Mouse (Mus musculus): Measurements from ENCODE around the gene Zbtb4. TPM values are rescaled to one million over a fixed set of nuclear protein-coding genes. Genes with fewer than 3 reads are reported as not detected.

The Zbtb4 gene
- total RNA-seq, 2 experiments from 2014 or later, result 146 to 156 TPM

Other genes with a start within 250 kb of the Zbtb4 start
- 1 to 10 TPM; 2.2 to 3.7 TPM for gene Dnah2, start 216.8 kb upstream of the Zbtb4 start, total RNA-seq (2021)
- 10 to 100 TPM; 51.9 to 65.6 TPM for gene Efnb3, start 205.7 kb upstream of the Zbtb4 start, total RNA-seq (2021)
- gene Wrap53, start 185.7 kb upstream of the Zbtb4 start, total RNA-seq (2021), result 10 to 100 TPM in 1 of 2 experiments, 1 to 10 TPM in 1; 9.2 to 10.7 TPM
- gene Trp53, start 185.6 kb upstream of the Zbtb4 start, total RNA-seq (2021), result 10 to 100 TPM; 22.9 to 25.9 TPM
- gene Atp1b2, start 160.0 kb upstream of the Zbtb4 start, total RNA-seq (2021), result 100 to 1,000 TPM; 392 to 424 TPM
- not detected for gene Shbg, start 148.0 kb upstream of the Zbtb4 start, total RNA-seq (2021)
- 1 to 10 TPM; 8.5 to 9.5 TPM for gene Sat2, start 143.9 kb upstream of the Zbtb4 start, total RNA-seq (2021)
- 100 to 1,000 TPM; 148 TPM for gene Fxr2, start 132.9 kb upstream of the Zbtb4 start, total RNA-seq (2021)
- gene Sox15, start 110.6 kb upstream of the Zbtb4 start, total RNA-seq (2021), result not detected
- gene Mpdu1, start 103.3 kb upstream of the Zbtb4 start, total RNA-seq (2021), result 10 to 100 TPM; 47.5 to 58.2 TPM
- 10 to 100 TPM; 15.1 to 15.5 TPM for gene Cd68, start 99.8 kb upstream of the Zbtb4 start, total RNA-seq (2021)
- gene Eif4a1, start 93.5 kb upstream of the Zbtb4 start, total RNA-seq (2021), result 100 to 1,000 TPM; 289 to 295 TPM
- 10 to 100 TPM; 91.4 to 98.7 TPM for gene Senp3, start 83.8 kb upstream of the Zbtb4 start, total RNA-seq (2021)
- gene Tnfsf13, start 80.1 kb upstream of the Zbtb4 start, total RNA-seq (2021), result 1 to 10 TPM; 1.6 to 2.9 TPM
- 10 to 100 TPM; 11.5 to 12.1 TPM for gene Tnfsf12, start 70.1 kb upstream of the Zbtb4 start, total RNA-seq (2021)
- 1 to 10 TPM; 1.7 to 4.1 TPM for gene Tnfsfm13, start 69.8 kb upstream of the Zbtb4 start, total RNA-seq (2021)
- gene Polr2a, start 7.3 kb upstream of the Zbtb4 start, total RNA-seq (2021), result 10 to 100 TPM; 44.2 to 46.2 TPM
- not detected for gene Slc35g3, start 3.9 kb upstream of the Zbtb4 start, total RNA-seq (2021)
- gene Chrnb1, start 30.0 kb downstream of the Zbtb4 start, total RNA-seq (2021), result 1 to 10 TPM; 1.2 TPM
- gene Fgf11, start 35.9 kb downstream of the Zbtb4 start, total RNA-seq (2021), result 10 to 100 TPM; 17.1 to 18.5 TPM
- gene Tmem102, start 39.7 kb downstream of the Zbtb4 start, total RNA-seq (2021), result under 1 TPM in 1 of 2 experiments, not detected in 1; 0.26 TPM
- not detected for gene Gm39566, start 49.4 kb downstream of the Zbtb4 start, total RNA-seq (2021)
- not detected for gene Spem2, start 52.6 kb downstream of the Zbtb4 start, total RNA-seq (2021)
- gene Spem1, start 56.3 kb downstream of the Zbtb4 start, total RNA-seq (2021), result not detected
- gene Nlgn2, start 71.9 kb downstream of the Zbtb4 start, total RNA-seq (2021), result 100 to 1,000 TPM; 215 to 224 TPM
- 100 to 1,000 TPM; 120 to 143 TPM for gene Tmem256, start 72.6 kb downstream of the Zbtb4 start, total RNA-seq (2021)
- 10 to 100 TPM; 15.6 to 17.7 TPM for gene Plscr3, start 80.5 kb downstream of the Zbtb4 start, total RNA-seq (2021)
- gene Tnk1, start 92.8 kb downstream of the Zbtb4 start, total RNA-seq (2021), result under 1 TPM in 1 of 2 experiments, not detected in 1; 0.14 TPM
- gene Tmem95, start 112.1 kb downstream of the Zbtb4 start, total RNA-seq (2021), result not detected
- gene Kctd11, start 115.5 kb downstream of the Zbtb4 start, total RNA-seq (2021), result 1 to 10 TPM; 1.2 to 1.4 TPM
- under 1 TPM in 1 of 2 experiments, not detected in 1; 0.14 TPM for gene Acap1, start 129.6 kb downstream of the Zbtb4 start, total RNA-seq (2021)
- gene 2810408A11Rik, start 135.1 kb downstream of the Zbtb4 start, total RNA-seq (2021), result under 1 TPM; 0.35 to 0.72 TPM
- 100 to 1,000 TPM; 116 to 118 TPM for gene Neurl4, start 135.2 kb downstream of the Zbtb4 start, total RNA-seq (2021)
- 10 to 100 TPM; 33.0 to 33.4 TPM for gene Gps2, start 148.0 kb downstream of the Zbtb4 start, total RNA-seq (2021)
- 100 to 1,000 TPM; 431 to 468 TPM for gene Eif5a, start 156.0 kb downstream of the Zbtb4 start, total RNA-seq (2021)
- gene Ybx2, start 169.9 kb downstream of the Zbtb4 start, total RNA-seq (2021), result 1 to 10 TPM; 4.6 to 6.5 TPM
- gene Slc2a4, start 182.3 kb downstream of the Zbtb4 start, total RNA-seq (2021), result 1 to 10 TPM; 4.9 to 6.4 TPM
- not detected for gene Cldn7, start 198.9 kb downstream of the Zbtb4 start, total RNA-seq (2021)
- 100 to 1,000 TPM; 111 to 121 TPM for gene Ctdnep1, start 215.2 kb downstream of the Zbtb4 start, total RNA-seq (2021)
- gene Elp5, start 216.6 kb downstream of the Zbtb4 start, total RNA-seq (2021), result 10 to 100 TPM; 78.8 to 87.3 TPM
- 100 to 1,000 TPM; 231 to 236 TPM for gene Gabarap, start 225.2 kb downstream of the Zbtb4 start, total RNA-seq (2021)
- gene Phf23, start 229.9 kb downstream of the Zbtb4 start, total RNA-seq (2021), result 10 to 100 TPM; 52.6 to 53.8 TPM
- 10 to 100 TPM; 28.6 to 32.9 TPM for gene Dvl2, start 234.7 kb downstream of the Zbtb4 start, total RNA-seq (2021)
- gene Acadvl, start 249.5 kb downstream of the Zbtb4 start, total RNA-seq (2021), result 10 to 100 TPM; 55.6 to 57.9 TPM

Data from left cerebral cortex, adult 18-20 months (tissue).